Mouse (Mus musculus): ENCODE measurements around the gene Gpr18.

The Gpr18 gene

GRCm38 (mm10) chr14:121915621-121916020, at the start of gene Gpr18:
Gene Gpr18 (minus strand): TSS chr14:121915781.
- DNase-seq, result no peak

GRCm38 (mm10) chr14:121964990-121965389, 49.4 kb upstream of the Gpr18 start, which contains the start of gene Gpr183:
Gene Gpr183 (minus strand): TSS chr14:121965195.
- DNase-seq, result no peak

GRCm38 (mm10) chr14:121963942-121964335, 48.4 kb upstream of the Gpr18 start:
- DNase-seq, result no peak

GRCm38 (mm10) chr14:121963251-121963941, 47.8 kb upstream of the Gpr18 start:
- no peak for DNase-seq

- no peak for DNase-seq
Observed at GRCm38 (mm10) chr14:121962128-121962890, 46.7 kb upstream of the Gpr18 start.

- no peak for DNase-seq
Observed at GRCm38 (mm10) chr14:121961496-121962127, 46.0 kb upstream of the Gpr18 start.

- no peak for DNase-seq
Observed at GRCm38 (mm10) chr14:121960997-121961396, 45.4 kb upstream of the Gpr18 start.

- DNase-seq, result no peak
Observed at GRCm38 (mm10) chr14:121960531-121960930, 45.0 kb upstream of the Gpr18 start.

- no peak for DNase-seq
Observed at GRCm38 (mm10) chr14:121960031-121960430, 44.5 kb upstream of the Gpr18 start.

- DNase-seq, result no peak
Observed at GRCm38 (mm10) chr14:121959538-121959980, 44.0 kb upstream of the Gpr18 start.

GRCm38 (mm10) chr14:121958751-121959537, 43.4 kb upstream of the Gpr18 start:
- no peak for DNase-seq

GRCm38 (mm10) chr14:121958041-121958750, 42.6 kb upstream of the Gpr18 start:
- no peak for DNase-seq

GRCm38 (mm10) chr14:121957176-121957871, 41.7 kb upstream of the Gpr18 start:
- DNase-seq, result no peak

GRCm38 (mm10) chr14:121956291-121956690, 40.7 kb upstream of the Gpr18 start:
- DNase-seq, result no peak

GRCm38 (mm10) chr14:121955176-121955795, 39.7 kb upstream of the Gpr18 start:
- DNase-seq, result no peak

- DNase-seq, result no peak
Observed at GRCm38 (mm10) chr14:121954608-121955007, 39.0 kb upstream of the Gpr18 start.

- DNase-seq, result no peak
Observed at GRCm38 (mm10) chr14:121954129-121954528, 38.5 kb upstream of the Gpr18 start.

GRCm38 (mm10) chr14:121952046-121952400, 36.4 kb upstream of the Gpr18 start:
- DNase-seq, result no peak

- no peak for DNase-seq
Observed at GRCm38 (mm10) chr14:121951399-121952045, 35.9 kb upstream of the Gpr18 start.

- no peak for DNase-seq
Observed at GRCm38 (mm10) chr14:121949897-121950296, 34.3 kb upstream of the Gpr18 start.

GRCm38 (mm10) chr14:121949436-121949835, 33.9 kb upstream of the Gpr18 start:
- DNase-seq, result no peak
